Mouse (Mus musculus) embryonic facial prominence, embryonic 13.5 days (tissue): ENCODE data around the gene Nos3. TPM values are rescaled to one million over a fixed set of nuclear protein-coding genes. Genes with fewer than 3 reads are reported as not detected.

ENCODE experiments used
- ATAC-seq: fragments of 200-750 bp; cut with Nextera tagmentation; 2 replicates; pipeline ENCODE4 v1.8.0; 2017; ENCODE audit warnings: low read depth; ENCODE audit not compliant: insufficient number of reproducible peaks, insufficient read depth, low FRiP score, low TSS enrichment
- H3K27ac ChIP-seq: fragments of 300-500 bp; sonication (generic); 2 replicates; pipeline ENCODE4 v1.5.1; 2015; ENCODE audit warnings: moderate library complexity, mild to moderate bottlenecking, inconsistent platforms
- H3K27me3 ChIP-seq: fragments of 300-500 bp; sonication (generic); 2 replicates; pipeline ENCODE4 v1.6.1; 2015; ENCODE audit warnings: mild to moderate bottlenecking, inconsistent platforms
- H3K36me3 ChIP-seq: fragments of 300-500 bp; sonication (generic); 2 replicates; pipeline ENCODE4 v1.6.1; 2015; ENCODE audit warnings: mild to moderate bottlenecking, inconsistent platforms
- H3K4me1 ChIP-seq: fragments of 300-500 bp; sonication (generic); 2 replicates; pipeline ENCODE4 v1.6.1; 2015; ENCODE audit warnings: inconsistent platforms
- H3K4me2 ChIP-seq: fragments of 300-500 bp; sonication (generic); 2 replicates; pipeline ENCODE4 v1.6.1; 2015; ENCODE audit warnings: moderate library complexity, mild to moderate bottlenecking, inconsistent platforms
- H3K4me3 ChIP-seq: fragments of 300-500 bp; sonication (generic); 2 replicates; pipeline ENCODE4 v1.5.1; 2015; ENCODE audit warnings: mild to moderate bottlenecking, inconsistent platforms
- H3K9ac ChIP-seq: fragments of 300-500 bp; sonication (generic); 2 replicates; pipeline ENCODE4 v1.6.1; 2015; ENCODE audit warnings: mild to moderate bottlenecking, inconsistent platforms
- H3K9me3 ChIP-seq: fragments of 300-500 bp; sonication (generic); 2 replicates; pipeline ENCODE4 v1.6.1; 2016; ENCODE audit warnings: inconsistent platforms
- WGBS: fragments of 180-500 bp; shearing (Covaris S2); methylation state at CpG from one replicate; pipeline ENCODE4 v1.1.7; 2015; ENCODE audit warnings: mixed read lengths; 5-methylcytosine and 5-hydroxymethylcytosine counted together
- polyA plus RNA-seq: library from polyadenylated mRNA; unstranded; fragments of >200 nt; fragmentation: Nextera tagmentation; extraction: Ambion mirVana; gene quantifications from 2 replicates; pipeline ENCODE4 v1.2.1, GENCODE M21; 2015

Nos3 gene
- polyA plus RNA-seq, 1 experiment from 2014 or later = 5.4 TPM

GRCm38 (mm10) chr5:24405389-24405876 lies 40.8 kb downstream of the Nos3 start:
- WGBS = 75% methylated on average over 3 of the region's 3 CpGs
- Histone ChIP-seq H3K4me3 (no peak overlapping the region), H3K27me3 (no peaks in the 10 kb centered on the region), H3K4me2 (no peak overlapping the region), H3K9ac (no peak overlapping the region), H3K27ac (no peak overlapping the region), H3K36me3 (peaks cover 71% of the 10 kb centered on the region), H3K9me3 (no peaks in the 10 kb centered on the region), H3K4me1 (no peaks in the 10 kb centered on the region)
- ATAC-seq = no peak

- H3K4me3 ChIP-seq = no peak overlapping the region
- whole genome bisulfite sequencing = 93% methylated on average over 13 of the region's 13 CpGs
- ATAC-seq = no peak
- no peaks in the 10 kb centered on the region for H3K27me3 ChIP-seq
- no peaks in the 10 kb centered on the region for H3K9me3 ChIP-seq
- H3K9ac ChIP-seq = no peak overlapping the region
- H3K27ac ChIP-seq = no peak overlapping the region
- H3K36me3 ChIP-seq = peaks cover 48% of the 10 kb centered on the region
- no peak overlapping the region for H3K4me2 ChIP-seq
- peaks cover 12% of the 10 kb centered on the region for H3K4me1 ChIP-seq
These were observed 44.0 kb downstream of the Nos3 start for GRCm38 (mm10) chr5:24408651-24409050.

GRCm38 (mm10) chr5:24409466-24409865 lies 44.9 kb downstream of the Nos3 start:
- Histone ChIP-seq H3K4me2 (no peak overlapping the region), H3K4me3 (no peak overlapping the region), H3K27me3 (no peaks in the 10 kb centered on the region), H3K27ac (no peak overlapping the region), H3K36me3 (peaks cover 41% of the 10 kb centered on the region), H3K4me1 (peaks cover 20% of the 10 kb centered on the region), H3K9ac (no peak overlapping the region), H3K9me3 (no peaks in the 10 kb centered on the region)
- WGBS = 77% methylated on average over 2 of the region's 2 CpGs
- no peak for ATAC-seq

- no peak overlapping the region for H3K4me2 ChIP-seq
- H3K27ac ChIP-seq = no peak overlapping the region
- no peak for ATAC-seq
- WGBS = 89% methylated on average over 2 of the region's 2 CpGs
- H3K9me3 ChIP-seq = no peaks in the 10 kb centered on the region
- H3K4me1 ChIP-seq = peaks cover 33% of the 10 kb centered on the region
- H3K9ac ChIP-seq = no peak overlapping the region
- H3K36me3 ChIP-seq = peaks cover 18% of the 10 kb centered on the region
- H3K27me3 ChIP-seq = no peaks in the 10 kb centered on the region
- no peak overlapping the region for H3K4me3 ChIP-seq
These were observed 47.5 kb downstream of the Nos3 start for GRCm38 (mm10) chr5:24412063-24412462.

- Histone ChIP-seq H3K4me2 (peak within 1 kb of the TSS; percentile 39), H3K27me3 (no peaks in the 10 kb centered on the region), H3K4me3 (no peak within 1 kb of the TSS), H3K4me1 (peaks cover 33% of the 10 kb centered on the region), H3K36me3 (peaks cover 16% of the 10 kb centered on the region), H3K9ac (peak within 1 kb of the TSS; percentile 40; the same call in 1 of the 2 replicates), H3K9me3 (no peaks in the 10 kb centered on the region), H3K27ac (peak within 1 kb of the TSS; percentile 63)
- no peak for ATAC-seq
- WGBS = 25% methylated on average over 11 of the region's 11 CpGs
These were observed 48.6 kb downstream of the Nos3 start, which contains the start of gene Asic3 for GRCm38 (mm10) chr5:24413042-24413693. TSS of gene Asic3 (plus strand) at chr5:24413392.

- Histone ChIP-seq H3K4me3 (no peak overlapping the region), H3K4me2 (peak overlapping the region; percentile 39), H3K27ac (peak overlapping the region; percentile 63), H3K36me3 (peaks cover 17% of the 10 kb centered on the region), H3K27me3 (no peaks in the 10 kb centered on the region), H3K9ac (no peak overlapping the region), H3K9me3 (no peaks in the 10 kb centered on the region), H3K4me1 (peaks cover 33% of the 10 kb centered on the region)
- 86% methylated on average over 13 of the region's 13 CpGs for WGBS
- ATAC-seq = no peak
These were observed 49.3 kb downstream of the Nos3 start for GRCm38 (mm10) chr5:24413938-24414337.

GRCm38 (mm10) chr5:24416222-24416736 lies 51.7 kb downstream of the Nos3 start:
- Histone ChIP-seq H3K9ac (no peak overlapping the region), H3K27me3 (no peaks in the 10 kb centered on the region), H3K4me3 (no peak overlapping the region), H3K4me1 (peaks cover 37% of the 10 kb centered on the region), H3K36me3 (peaks cover 36% of the 10 kb centered on the region), H3K9me3 (no peaks in the 10 kb centered on the region), H3K4me2 (peak overlapping the region; percentile 28), H3K27ac (no peak overlapping the region)
- 0 out of 2 replicates have a peak, but pooled peaks have one; percentile 2 for ATAC-seq
- WGBS = 2% methylated on average over 21 of the region's 21 CpGs

- no peak overlapping the region for H3K4me2 ChIP-seq
- no peak for ATAC-seq
These were observed 53.0 kb downstream of the Nos3 start for GRCm38 (mm10) chr5:24417587-24417986.

GRCm38 (mm10) chr5:24420381-24420780 lies 55.8 kb downstream of the Nos3 start:
- Histone ChIP-seq H3K9ac (no peak overlapping the region), H3K4me3 (no peak overlapping the region), H3K9me3 (no peaks in the 10 kb centered on the region), H3K4me2 (no peak overlapping the region), H3K27ac (no peak overlapping the region), H3K36me3 (peaks cover 43% of the 10 kb centered on the region), H3K27me3 (no peaks in the 10 kb centered on the region), H3K4me1 (peaks cover 36% of the 10 kb centered on the region)
- ATAC-seq = no peak
- 86% methylated on average over 9 of the region's 9 CpGs for WGBS

More at GRCm38 (mm10) chr5:24417587-24417986, 53.0 kb downstream of the Nos3 start:
- Histone ChIP-seq H3K36me3 (peaks cover 43% of the 10 kb centered on the region), H3K4me3 (no peak overlapping the region), H3K9ac (no peak overlapping the region), H3K9me3 (no peaks in the 10 kb centered on the region), H3K27ac (no peak overlapping the region), H3K27me3 (no peaks in the 10 kb centered on the region), H3K4me1 (peaks cover 42% of the 10 kb centered on the region)
- 82% methylated on average over 10 of the region's 10 CpGs for WGBS

GRCm38 (mm10) chr5:24423129-24424003 lies 58.8 kb downstream of the Nos3 start, which contains the start of the genes Cdk5 and Slc4a2:
TSS of gene Cdk5 (minus strand) at chr5:24423530.
TSS of gene Slc4a2 (plus strand) at chr5:24423837.
- H3K4me1 ChIP-seq = peaks cover 49% of the 10 kb centered on the region
- WGBS = 0% methylated on average over 46 of the region's 46 CpGs
- H3K27ac ChIP-seq = peak within 1 kb of the TSS; percentile 92
- no peaks in the 10 kb centered on the region for H3K27me3 ChIP-seq
- peak; percentile 89 for ATAC-seq
- peak within 1 kb of the TSS; percentile 85 for H3K4me2 ChIP-seq
- H3K4me3 ChIP-seq = peak within 1 kb of the TSS; percentile 71
- no peaks in the 10 kb centered on the region for H3K9me3 ChIP-seq
- H3K9ac ChIP-seq = peak within 1 kb of the TSS; percentile 85
- H3K36me3 ChIP-seq = peaks cover 36% of the 10 kb centered on the region

GRCm38 (mm10) chr5:24424004-24424781 lies 59.6 kb downstream of the Nos3 start:
- no peak for ATAC-seq
- Histone ChIP-seq H3K9me3 (no peaks in the 10 kb centered on the region), H3K9ac (peak overlapping the region; percentile 85), H3K4me2 (peak overlapping the region; percentile 85), H3K36me3 (peaks cover 30% of the 10 kb centered on the region), H3K27me3 (no peaks in the 10 kb centered on the region), H3K27ac (peak overlapping the region; percentile 92), H3K4me3 (peak overlapping the region; percentile 71), H3K4me1 (peaks cover 55% of the 10 kb centered on the region)
- WGBS = 10% methylated on average over 21 of the region's 21 CpGs
